Mouse (Mus musculus) G1E (cell line): ENCODE measurements at regions not wholly inside any gene's neighbourhood (a gene's known extent, or its start where the extent isn't known, plus 50 kb on each side); places are given as distances from the start of the nearest gene placed in this dataset.

ENCODE experiments used
- ATAC-seq: 2 replicates; pipeline ENCODE4 v1.8.0; 2016; ENCODE audit warnings: mild to moderate bottlenecking; ENCODE audit not compliant: insufficient number of reproducible peaks, poor library complexity, low FRiP score, severe bottlenecking; ENCODE audit errors: extremely low read depth
- DNase-seq: peaks from one replicate; pipeline ENCODE4 v3.0.0; 2012; ENCODE audit warnings: low spot score
- H3K27me3 ChIP-seq: 2 replicates; pipeline ENCODE4 v1.6.1; 2012; ENCODE audit warnings: mild to moderate bottlenecking, low read length, inconsistent platforms; ENCODE audit not compliant: insufficient read depth
- H3K36me3 ChIP-seq: replicated peaks from 2 replicates; pipeline ENCODE3; 2012; ENCODE audit warnings: mild to moderate bottlenecking, inconsistent platforms
- H3K4me1 ChIP-seq: 2 replicates; pipeline ENCODE4 v1.6.1; 2012; ENCODE audit warnings: low read depth, low read length, inconsistent platforms, mixed read lengths; ENCODE audit not compliant: insufficient read depth
- H3K4me3 ChIP-seq: 2 replicates; pipeline ENCODE4 v1.5.1; 2012; ENCODE audit warnings: low read depth, mild to moderate bottlenecking, inconsistent platforms, low read length, moderate library complexity, mixed read lengths
- H3K9me3 ChIP-seq: replicated peaks from 2 replicates; pipeline ENCODE4 v1.6.1; 2012; ENCODE audit warnings: inconsistent platforms
- CTCF ChIP-seq: IDR thresholded peaks from 2 replicates; pipeline ENCODE4 v1.5.1; 2012; ENCODE audit warnings: low read depth, low read length, inconsistent platforms, mixed read lengths
- GATA1 ChIP-seq: IDR thresholded peaks from 2 replicates; pipeline ENCODE4 v1.6.1; 2012; ENCODE audit warnings: borderline replicate concordance, low read length, inconsistent platforms, mixed read lengths
- GATA2 ChIP-seq: IDR thresholded peaks from 2 replicates; pipeline ENCODE4 v1.6.1; 2012; ENCODE audit warnings: low read depth, low read length, inconsistent platforms, borderline replicate concordance
- POLR2AphosphoS5 ChIP-seq: IDR thresholded peaks from 2 replicates; pipeline ENCODE4 v1.6.1; 2012; ENCODE audit warnings: low read depth, low read length, inconsistent platforms; ENCODE audit not compliant: insufficient replicate concordance
- TAL1 ChIP-seq: conservative IDR thresholded peaks from 2 replicates; pipeline ENCODE4 v1.6.1; 2012; ENCODE audit warnings: low read depth, low read length, inconsistent platforms, mixed read lengths

DNA sequence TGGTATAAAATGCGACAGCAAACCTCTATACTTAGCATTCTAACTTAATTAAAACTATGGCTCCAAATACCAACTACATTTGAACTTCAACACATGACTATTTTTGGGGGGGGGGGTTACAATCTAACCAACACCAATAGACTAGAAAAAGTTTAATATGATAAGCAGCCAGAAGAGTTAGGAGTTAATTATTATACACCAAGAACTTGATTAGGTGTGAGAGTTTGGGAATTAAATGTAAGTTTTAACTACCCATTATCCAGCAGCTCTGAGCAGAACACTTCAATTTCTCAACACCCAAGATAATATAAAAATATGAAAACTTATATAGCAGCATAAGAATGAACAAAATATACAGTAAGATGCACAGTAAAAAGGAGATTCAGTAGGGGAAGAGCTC lies 59.2 kb upstream of the Rgs17 start:
- Histone ChIP-seq H3K36me3 (no peaks in the 10 kb centered on the region), H3K4me3 (no peak overlapping the region), H3K4me1 (no peaks in the 10 kb centered on the region), H3K27me3 (no peaks in the 10 kb centered on the region), H3K9me3 (no peaks in the 10 kb centered on the region)
- DNase-seq (no peak), ATAC-seq (no peak)
- TF ChIP-seq TAL1 (no peak), GATA1 (no peak), CTCF (no peak), GATA2 (no peak), POLR2AphosphoS5 (no peak)

DNA sequence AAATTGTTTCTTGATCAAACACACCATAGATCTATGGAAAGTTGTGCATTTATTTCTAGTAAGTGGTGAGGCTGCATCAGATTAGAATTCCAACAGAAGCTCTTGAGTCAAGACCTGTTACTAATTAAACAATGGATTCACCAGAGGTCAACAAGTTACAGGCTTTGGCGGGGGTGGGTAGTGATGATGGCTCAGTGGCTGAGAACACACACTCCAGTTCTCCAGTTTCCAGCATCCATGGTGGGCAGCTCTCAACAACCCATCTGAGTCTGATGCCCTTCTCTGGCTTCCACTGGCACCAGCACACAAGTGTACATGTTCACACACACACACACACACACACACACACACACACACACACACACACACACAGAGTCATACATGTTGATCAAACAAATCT lies 56.3 kb upstream of the Rgs17 start:
- no peaks in the 10 kb centered on the region for H3K4me1 ChIP-seq
- H3K4me3 ChIP-seq = no peak overlapping the region
- ATAC-seq (no peak), DNase-seq (no peak)
- H3K27me3 ChIP-seq = no peaks in the 10 kb centered on the region
- TF ChIP-seq CTCF (no peak), GATA1 (no peak), TAL1 (no peak), GATA2 (no peak), POLR2AphosphoS5 (no peak)
- no peaks in the 10 kb centered on the region for H3K9me3 ChIP-seq
- H3K36me3 ChIP-seq = no peaks in the 10 kb centered on the region
